Comparison of ENCODE assay signal across 9 mouse cellular contexts in the genomic region with DNA sequence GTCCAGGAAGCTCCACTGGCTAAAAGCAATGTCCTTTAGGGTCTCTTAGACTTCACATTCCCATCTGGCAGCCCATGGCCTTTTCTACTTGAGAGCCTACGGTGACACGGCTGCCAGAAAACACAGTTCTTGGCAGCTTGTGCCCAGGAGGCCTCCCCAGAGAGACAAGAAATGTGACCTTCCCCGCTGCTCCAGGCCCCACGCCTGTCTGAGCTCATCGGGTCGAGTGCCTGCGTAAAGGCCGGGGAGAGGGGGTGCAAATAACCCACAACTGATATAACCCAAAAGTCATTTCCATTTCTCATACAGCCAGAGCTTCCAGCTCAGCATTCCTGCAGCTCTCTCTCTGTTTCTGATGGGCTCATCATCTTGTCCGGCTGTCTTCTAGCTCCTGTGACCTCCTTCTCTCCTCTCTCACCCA. TPM values are rescaled to one million over a fixed set of nuclear protein-coding genes. Genes with fewer than 3 reads are reported as not detected.
A peak's percentile ranks its signal among the peaks of the same experiment; 100 is the strongest.
DNase-seq lines count a peak whose midpoint lies in the region; ATAC-seq and TF ChIP-seq lines count a peak whose summit lies in the region.
"Had no signal": no experiment of that assay in that cellular context is flagged by ENCODE, and none has a peak within 500 bp of the region (broad histone marks: within the 10 kb centered on the region; RNA-seq: fewer than 3 reads in every experiment).

No protein-coding gene starts in this region.

- no peaks in the 10 kb centered on the region for H3K27me3 ChIP-seq in stomach, postnatal 0 days (ENCODE audit: control insufficient read depth, insufficient read depth, low read length)

- peak; percentile 89 to 92 for DNase-seq in adrenal gland, adult (ENCODE audit: inconsistent age in 2 of 2, low spot score in 1 of 2)
- no peak for DNase-seq in adrenal gland, postnatal 4 days (ENCODE audit: low spot score in 2 of 2)
- DNase-seq in urinary bladder, adult 18-20 months (ENCODE audit: low spot score in 2 of 2), result peak; percentile 27 to 28
- no peak for DNase-seq in urinary bladder, adult 2 months (ENCODE audit: low spot score)
- peak; percentile 57 to 71 for DNase-seq in heart, postnatal 36 days
- DNase-seq in stomach, postnatal 0 days (ENCODE audit: low spot score), result peak; percentile 55
- no peak for DNase-seq in kidney, postnatal 10 days
- DNase-seq in right cerebral cortex, adult 18-20 months, result no peak

- TF ChIP-seq EP300 in stomach, postnatal 0 days (optimal IDR thresholded peaks at IDR 0.05), result no peak

- H3K4me1 ChIP-seq in stomach, postnatal 0 days (replicated peaks; ENCODE audit: control insufficient read depth, insufficient read depth), result peaks cover 9% of the 10 kb centered on the region

- TF ChIP-seq CTCF in stomach, postnatal 0 days (IDR thresholded peaks at IDR 0.05; ENCODE audit: low read depth), result no peak

- H3K27ac ChIP-seq in stomach, postnatal 0 days (replicated peaks), result peak overlapping the region; percentile 90

- ATAC-seq in stomach, postnatal 0 days (ENCODE audit: low FRiP score, low TSS enrichment), result peak; percentile 55
- ATAC-seq: midbrain, embryonic 16.5 days had no signal

- no peak overlapping the region for H3K4me3 ChIP-seq in stomach, postnatal 0 days (ENCODE audit: low read depth, low read length)

- intact Hi-C loops in heart, postnatal 36 days (cut with DNase I), result no loop called here

- H3K9me3 ChIP-seq in stomach, postnatal 0 days (ENCODE audit: control insufficient read depth, low read length), result no peaks in the 10 kb centered on the region

- WGBS in stomach, postnatal 0 days, result 33% methylated on average over 9 of the region's 9 CpGs

- H3K36me3 ChIP-seq in stomach, postnatal 0 days (ENCODE audit: control insufficient read depth, insufficient read depth, low read length), result no peaks in the 10 kb centered on the region

- no peak overlapping the region for H3K4me2 ChIP-seq in stomach, postnatal 0 days (replicated peaks; ENCODE audit: low read depth)

- H3K9ac ChIP-seq in stomach, postnatal 0 days (ENCODE audit: low read length), result 0 out of 2 replicates have a peak overlapping the region, but pooled peaks have one; percentile 18

RNA-seq across cellular contexts. Expression of gene Ip6k3, which starts 13.8 kb away (rescaled TPM):
- 1 to 10 TPM; 1.1 to 2.3 TPM for total RNA-seq in adrenal gland, postnatal 4 days (2021)
- polyA plus RNA-seq in urinary bladder, adult 2 months (2012; rRNA removed), result 0.13 and 0.17 TPM in 2 replicates
- total RNA-seq in heart, postnatal 36 days (2021), result 1 to 10 TPM; 4.7 to 7.9 TPM
- 0.13 and 0.16 TPM in 2 replicates for polyA plus RNA-seq in stomach, postnatal 0 days (2015; fragmentation: Nextera tagmentation; extraction: Ambion mirVana)

RNA-seq across cellular contexts. Expression of gene Uqcc2, which starts 20.1 kb away (rescaled TPM):
- total RNA-seq in adrenal gland, postnatal 4 days (2021), result 100 to 1,000 TPM; 128 to 138 TPM
- 175 and 243 TPM in 2 replicates for polyA plus RNA-seq in urinary bladder, adult 2 months (2012; rRNA removed)
- total RNA-seq in heart, postnatal 36 days (2021), result 100 to 1,000 TPM; 291 to 337 TPM
- 234 and 250 TPM in 2 replicates for polyA plus RNA-seq in stomach, postnatal 0 days (2015; fragmentation: Nextera tagmentation; extraction: Ambion mirVana)

RNA-seq across cellular contexts. Expression of gene Lemd2, which starts 50.5 kb away (rescaled TPM):
- 10 to 100 TPM; 69.1 to 73.3 TPM for total RNA-seq in adrenal gland, postnatal 4 days (2021)
- polyA plus RNA-seq in urinary bladder, adult 2 months (2012; rRNA removed), result 58.8 and 65.6 TPM in 2 replicates
- 10 to 100 TPM; 29.0 to 29.1 TPM for total RNA-seq in heart, postnatal 36 days (2021)
- 9.6 and 9.9 TPM in 2 replicates for polyA plus RNA-seq in stomach, postnatal 0 days (2015; fragmentation: Nextera tagmentation; extraction: Ambion mirVana)

Comparison
In these comparisons a context has a peak if more than half of its experiments do, and no peak if none do; other contexts are left out.
1. DNase-seq: peak in adrenal gland, adult (2 of 2), urinary bladder, adult 18-20 months (2 of 2), heart, postnatal 36 days (2 of 2) and stomach, postnatal 0 days (single experiment); none in adrenal gland, postnatal 4 days (0 of 2), urinary bladder, adult 2 months (single experiment), kidney, postnatal 10 days (single experiment) and right cerebral cortex, adult 18-20 months (single experiment).